Mouse (Mus musculus) forebrain, postnatal 0 days (tissue): ENCODE data around the gene Pam. TPM values are rescaled to one million over a fixed set of nuclear protein-coding genes. Genes with fewer than 3 reads are reported as not detected.

Source experiments
- ATAC-seq: fragments of 200-750 bp; cut with Nextera tagmentation; 2 replicates; pipeline ENCODE4 v1.8.0; 2017; ENCODE audit warnings: mild to moderate bottlenecking, moderate library complexity
- DNase-seq: peaks from one replicate; pipeline ENCODE4 v3.0.0-alpha.2; 2015
- H3K27ac ChIP-seq: fragments of 300-500 bp; sonication (generic); 2 replicates; pipeline ENCODE4 v1.5.1; 2014; ENCODE audit warnings: low read depth, mild to moderate bottlenecking, antibody characterized with exemption, low read length, moderate library complexity, mixed read lengths
- H3K27me3 ChIP-seq: fragments of 300-500 bp; sonication (generic); 2 replicates; pipeline ENCODE4 v1.6.1; 2014; ENCODE audit warnings: mild to moderate bottlenecking, low read length, mixed read lengths; ENCODE audit not compliant: insufficient read depth
- H3K36me3 ChIP-seq: fragments of 300-500 bp; sonication (generic); 2 replicates; pipeline ENCODE4 v1.6.1; 2014; ENCODE audit warnings: mild to moderate bottlenecking, moderate library complexity; ENCODE audit not compliant: insufficient read depth
- H3K4me1 ChIP-seq: fragments of 300-500 bp; sonication (generic); 2 replicates; pipeline ENCODE4 v1.6.1; 2014; ENCODE audit warnings: antibody characterized with exemption; ENCODE audit not compliant: insufficient read depth
- H3K4me2 ChIP-seq: fragments of 300-500 bp; sonication (generic); 2 replicates; pipeline ENCODE4 v1.6.1; 2014; ENCODE audit warnings: low read depth, mild to moderate bottlenecking, moderate library complexity
- H3K4me3 ChIP-seq: fragments of 300-500 bp; sonication (generic); 2 replicates; pipeline ENCODE4 v1.5.1; 2014; ENCODE audit warnings: low read depth, low read length, mixed read lengths
- H3K9ac ChIP-seq: fragments of 300-500 bp; sonication (generic); 2 replicates; pipeline ENCODE4 v1.6.1; 2014; ENCODE audit warnings: mild to moderate bottlenecking
- H3K9me3 ChIP-seq: fragments of 300-500 bp; sonication (generic); 2 replicates; pipeline ENCODE4 v1.6.1; 2016; ENCODE audit warnings: low read length
- CTCF ChIP-seq: sonication (generic); IDR thresholded peaks from 2 replicates; pipeline ENCODE4 v1.5.1; 2016; ENCODE audit warnings: antibody characterized with exemption, control low read depth, low read depth
- WGBS: fragments of 180-500 bp; shearing (Covaris S2); extraction: QIAGEN DNeasy Blood & Tissue Kit; methylation state at CpG from one replicate; pipeline ENCODE4 v1.1.7; 2014; 5-methylcytosine and 5-hydroxymethylcytosine counted together
- polyA plus RNA-seq: library from polyadenylated mRNA; unstranded; fragments of >200 nt; fragmentation: Nextera tagmentation; extraction: Ambion mirVana; gene quantifications from 2 replicates; pipeline ENCODE4 v1.2.1, GENCODE M21; 2015
- total RNA-seq: library from RNA; depleted of rRNA; stranded (reverse); fragments of >200 nt; gene quantifications from 2 replicates; pipeline ENCODE4 v1.2.3, GENCODE M21; 2014

The Pam gene
- total and polyA plus RNA-seq, 2 experiments from 2014 or later: 43.7 to 93.3 TPM

GRCm38 (mm10) chr1:97854256-97854655 lies 241.2 kb downstream of the Pam start:
- Histone ChIP-seq H3K9me3 (no peaks in the 10 kb centered on the region), H3K27ac (no peak overlapping the region), H3K4me1 (peaks cover 9% of the 10 kb centered on the region; the same call in 1 of the 2 replicates), H3K36me3 (no peaks in the 10 kb centered on the region), H3K4me3 (no peak overlapping the region), H3K4me2 (no peak overlapping the region), H3K9ac (no peak overlapping the region), H3K27me3 (no peaks in the 10 kb centered on the region)
- no peak for TF ChIP-seq CTCF
- WGBS: 42% methylated on average over 3 of the region's 3 CpGs
- no peak for ATAC-seq
- DNase-seq: no peak

GRCm38 (mm10) chr1:97851601-97852175 lies 243.8 kb downstream of the Pam start:
- Histone ChIP-seq H3K9me3 (no peaks in the 10 kb centered on the region), H3K27ac (peak overlapping the region; percentile 52), H3K4me3 (no peak overlapping the region), H3K4me1 (peaks cover 17% of the 10 kb centered on the region), H3K4me2 (no peak overlapping the region), H3K27me3 (no peaks in the 10 kb centered on the region), H3K9ac (no peak overlapping the region), H3K36me3 (no peaks in the 10 kb centered on the region)
- DNase-seq (peak; percentile 60), ATAC-seq (peak; percentile 38)
- WGBS: 52% methylated on average over 13 of the region's 13 CpGs
- no peak for TF ChIP-seq CTCF

DNA sequence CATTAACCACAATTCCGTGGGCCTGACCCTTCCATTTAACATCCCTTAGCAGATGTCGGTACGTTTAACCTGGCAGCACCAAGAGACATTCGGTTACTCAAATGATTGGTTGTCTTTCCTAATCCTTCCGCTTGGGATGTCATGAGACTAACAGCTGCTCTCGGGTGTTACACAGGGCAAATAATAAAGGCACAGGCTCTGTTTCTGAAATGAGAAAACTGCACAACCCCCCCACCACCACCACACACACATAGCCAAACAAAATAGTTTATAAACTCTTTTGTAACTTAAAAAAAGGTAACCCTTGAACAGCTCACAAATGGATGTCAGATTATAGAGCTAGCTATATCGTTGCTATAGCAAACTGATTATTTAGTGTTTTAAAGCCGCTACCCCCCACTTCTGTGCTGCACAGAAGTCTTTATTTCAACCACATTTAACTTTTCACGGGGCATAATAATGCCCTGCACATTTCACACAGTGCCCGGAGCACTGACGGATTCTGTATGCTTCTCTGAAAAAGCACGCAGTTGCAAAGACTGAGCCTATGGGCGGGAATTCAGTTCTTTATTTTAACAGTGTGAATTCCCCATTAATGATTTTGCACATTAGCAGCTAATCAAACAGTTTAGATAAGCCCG lies 246.7 kb downstream of the Pam start:
- no peaks in the 10 kb centered on the region for H3K27me3 ChIP-seq
- H3K4me2 ChIP-seq: 0 out of 2 replicates have a peak overlapping the region, but pooled peaks have one; percentile 19
- H3K9me3 ChIP-seq: no peaks in the 10 kb centered on the region
- ATAC-seq (peak; percentile 80), DNase-seq (peak; percentile 32)
- H3K4me1 ChIP-seq: peaks cover 17% of the 10 kb centered on the region
- no peak overlapping the region for H3K9ac ChIP-seq
- H3K36me3 ChIP-seq: no peaks in the 10 kb centered on the region
- H3K4me3 ChIP-seq: no peak overlapping the region
- WGBS: 10% methylated on average over 14 of the region's 14 CpGs
- 0 out of 2 replicates have a peak, but pooled peaks have one; percentile 13 for TF ChIP-seq CTCF
- H3K27ac ChIP-seq: no peak overlapping the region

GRCm38 (mm10) chr1:97843220-97843992 lies 252.0 kb downstream of the Pam start:
- H3K27ac ChIP-seq: no peak overlapping the region
- no peak for TF ChIP-seq CTCF
- no peak overlapping the region for H3K9ac ChIP-seq
- H3K4me2 ChIP-seq: no peak overlapping the region
- H3K36me3 ChIP-seq: peaks cover 6% of the 10 kb centered on the region; the same call in 1 of the 2 replicates
- H3K4me1 ChIP-seq: 0 out of 2 replicates have a peak, but pooled peaks cover under 1% of the 10 kb centered on the region
- no peak overlapping the region for H3K4me3 ChIP-seq
- no peaks in the 10 kb centered on the region for H3K27me3 ChIP-seq
- no peaks in the 10 kb centered on the region for H3K9me3 ChIP-seq
- peak; percentile 73 for ATAC-seq
- DNase-seq: peak; percentile 69

DNA sequence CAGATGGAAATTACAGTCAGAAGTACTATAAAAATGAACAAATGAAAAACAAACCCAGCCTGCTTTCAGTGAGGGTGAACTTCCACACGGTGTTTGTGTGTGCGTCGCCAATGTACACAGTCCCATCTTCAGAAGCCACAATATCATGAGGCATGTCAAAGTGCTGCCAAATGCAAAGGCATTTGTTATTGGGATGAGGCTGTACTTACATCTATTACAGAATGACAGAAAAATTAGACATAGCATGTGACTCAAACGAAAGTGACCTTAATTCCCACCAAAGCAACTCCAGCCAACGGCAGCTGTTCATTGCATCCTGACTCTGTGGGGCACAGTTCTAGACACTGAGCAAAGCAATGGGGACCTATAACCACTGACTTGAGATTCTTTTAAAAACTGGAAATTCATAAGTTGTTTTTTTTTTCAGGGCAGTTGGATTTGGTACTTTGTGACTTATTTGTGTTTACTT lies 261.1 kb downstream of the Pam start:
- H3K9me3 ChIP-seq: no peaks in the 10 kb centered on the region
- no peaks in the 10 kb centered on the region for H3K27me3 ChIP-seq
- 39% methylated on average over 5 of the region's 5 CpGs for WGBS
- H3K9ac ChIP-seq: no peak overlapping the region
- TF ChIP-seq CTCF: no peak
- peak; percentile 32; the same call in 1 of the 2 replicates for ATAC-seq
- H3K4me2 ChIP-seq: no peak overlapping the region
- no peaks in the 10 kb centered on the region; the same call in 1 of the 2 replicates for H3K36me3 ChIP-seq
- DNase-seq: no peak
- H3K4me3 ChIP-seq: no peak overlapping the region
- H3K27ac ChIP-seq: 0 out of 2 replicates have a peak overlapping the region, but pooled peaks have one; percentile 6
- peaks cover 6% of the 10 kb centered on the region; the same call in 1 of the 2 replicates for H3K4me1 ChIP-seq

- H3K4me3 ChIP-seq: no peak overlapping the region
- H3K4me2 ChIP-seq: no peak overlapping the region
- peak; percentile 82 for DNase-seq
- H3K9ac ChIP-seq: no peak overlapping the region
- peak overlapping the region; percentile 42; the same call in 1 of the 2 replicates for H3K27ac ChIP-seq
- H3K4me1 ChIP-seq: peaks cover 6% of the 10 kb centered on the region; the same call in 1 of the 2 replicates
- no peaks in the 10 kb centered on the region for H3K27me3 ChIP-seq
- H3K36me3 ChIP-seq: no peaks in the 10 kb centered on the region; the same call in 1 of the 2 replicates
- no peaks in the 10 kb centered on the region for H3K9me3 ChIP-seq
- WGBS: 24% methylated on average over 5 of the region's 5 CpGs
- peak; percentile 94 for ATAC-seq
- no peak for TF ChIP-seq CTCF
Measured at GRCm38 (mm10) chr1:97833466-97834353, 261.7 kb downstream of the Pam start.
